Mouse (Mus musculus) ES-E14 (cell line): ENCODE results near the gene Ezh1.

Source experiments
- CHD2 ChIP-seq: IDR thresholded peaks from 2 replicates; pipeline ENCODE4 v1.6.1; 2014; ENCODE audit warnings: mild to moderate bottlenecking, low read depth, low read length, inconsistent platforms
- MAFK ChIP-seq: IDR thresholded peaks from 2 replicates; pipeline ENCODE4 v1.6.1; 2014; ENCODE audit warnings: mild to moderate bottlenecking, low read depth, low read length, inconsistent platforms; ENCODE audit not compliant: insufficient read depth
- ZC3H11A ChIP-seq: IDR thresholded peaks from 2 replicates; pipeline ENCODE4 v1.6.1; 2012; ENCODE audit warnings: low read depth, mild to moderate bottlenecking, inconsistent platforms, low read length, borderline replicate concordance
- ZNF384 ChIP-seq: IDR thresholded peaks from 2 replicates; pipeline ENCODE4 v1.6.1; 2012; ENCODE audit warnings: low read depth, low read length, inconsistent platforms

- TF ChIP-seq MAFK = no peak
- TF ChIP-seq ZC3H11A = no peak
- no peak for TF ChIP-seq CHD2
- TF ChIP-seq ZNF384 = no peak
Measured at GRCm38 (mm10) chr11:101259948-101260825, 33.9 kb upstream of the Ezh1 start, which contains the start of gene Wnk4.
